Mouse (Mus musculus) CH12.LX (cell line): Measurements from ENCODE around the gene Spdye4b. TPM values are rescaled to one million over a fixed set of nuclear protein-coding genes. Genes with fewer than 3 reads are reported as not detected.
A peak's percentile ranks its signal among the peaks of the same experiment; 100 is the strongest.

Source experiments
- DNase-seq: peaks from one replicate; pipeline ENCODE4 v3.0.0-alpha.2; 2013; ENCODE audit errors: extremely low read depth
- H3K27ac ChIP-seq: 2 replicates; pipeline ENCODE4 v1.5.1; 2012; ENCODE audit warnings: low read depth, mild to moderate bottlenecking, control low read depth, moderate library complexity; ENCODE audit not compliant: insufficient read depth
- H3K27me3 ChIP-seq: replicated peaks from 2 replicates; pipeline ENCODE3; 2012; ENCODE audit warnings: inconsistent platforms
- H3K36me3 ChIP-seq, 2 experiments: replicated peaks in 1 of 2; 2 replicates each; pipeline versions ENCODE3 to v1.6.1; 2012; ENCODE audit warnings: inconsistent platforms in 1 of 2, low read length in 1 of 2, mild to moderate bottlenecking in 1 of 2, mixed read lengths in 1 of 2, moderate library complexity in 1 of 2; ENCODE audit not compliant: control insufficient read depth in 1 of 2, insufficient read depth in 1 of 2
- H3K4me1 ChIP-seq, 2 experiments: 2 replicates each; pipeline ENCODE4 v1.6.1; 2012; ENCODE audit warnings: inconsistent platforms in 1 of 2, moderate library complexity in 1 of 2; ENCODE audit not compliant: insufficient read depth in 2 of 2, control insufficient read depth in 1 of 2
- H3K4me2 ChIP-seq: 2 replicates; pipeline ENCODE4 v1.6.1; 2012; ENCODE audit warnings: low read depth, mild to moderate bottlenecking, control low read depth; ENCODE audit not compliant: poor library complexity, insufficient read depth, severe bottlenecking
- H3K4me3 ChIP-seq, 3 experiments: fragments of 150-350 bp in 1 of 3; sonication (generic) in 1 of 3; replicated peaks in 1 of 3; 2 replicates each; pipeline versions ENCODE3 to v1.5.1; 2011 to 2012; ENCODE audit warnings: low read depth in 2 of 3, low read length in 2 of 3, mild to moderate bottlenecking in 2 of 3, moderate library complexity in 2 of 3, control low read depth in 1 of 3, improper control_type of control experiment in 1 of 3, inconsistent platforms in 1 of 3, mixed read lengths in 1 of 3; ENCODE audit not compliant: poor library complexity in 1 of 3
- H3K79me2 ChIP-seq: replicated peaks from 2 replicates; pipeline ENCODE4 v1.6.1; 2012; ENCODE audit warnings: mild to moderate bottlenecking, moderate library complexity; ENCODE audit not compliant: control insufficient read depth, poor library complexity, insufficient read depth, severe bottlenecking; ENCODE audit errors: extremely low read depth
- H3K9ac ChIP-seq: 2 replicates; pipeline ENCODE4 v1.6.1; 2012; ENCODE audit warnings: low read depth, mild to moderate bottlenecking, control low read depth, moderate library complexity; ENCODE audit not compliant: insufficient read depth
- H3K9me3 ChIP-seq: replicated peaks from 2 replicates; pipeline ENCODE3; 2012; ENCODE audit warnings: low read length, inconsistent platforms, mixed read lengths
- CHD1 ChIP-seq: IDR thresholded peaks from 2 replicates; pipeline ENCODE4 v1.6.1; 2012; ENCODE audit warnings: low read depth, low read length, improper control_type of control experiment, inconsistent platforms
- CTCF ChIP-seq, 2 experiments: IDR thresholded peaks in 1 of 2; conservative IDR thresholded peaks in 1 of 2; 2 replicates each; pipeline ENCODE4 v1.5.1; 2011 to 2012; ENCODE audit warnings: low read depth in 2 of 2, low read length in 2 of 2, improper control_type of control experiment in 1 of 2, inconsistent platforms in 1 of 2, mild to moderate bottlenecking in 1 of 2, moderate library complexity in 1 of 2
- E2F4 ChIP-seq: IDR thresholded peaks from 2 replicates; pipeline ENCODE4 v1.6.1; 2011; ENCODE audit warnings: low read depth, low read length, improper control_type of control experiment; ENCODE audit not compliant: insufficient replicate concordance
- ELF1 ChIP-seq: IDR thresholded peaks from 2 replicates; pipeline ENCODE4 v1.6.1; 2014; ENCODE audit warnings: low read depth, mild to moderate bottlenecking, inconsistent platforms, low read length, improper control_type of control experiment
- EP300 ChIP-seq: IDR thresholded peaks from 2 replicates; pipeline ENCODE4 v1.6.1; 2011; ENCODE audit warnings: low read length, improper control_type of control experiment
- ETS1 ChIP-seq: conservative IDR thresholded peaks from 2 replicates; pipeline ENCODE4 v1.6.1; 2012; ENCODE audit warnings: low read depth, mild to moderate bottlenecking, inconsistent platforms, low read length, improper control_type of control experiment, moderate library complexity
- GABPA ChIP-seq: IDR thresholded peaks from 2 replicates; pipeline ENCODE4 v1.6.1; 2012; ENCODE audit warnings: low read depth, low read length, improper control_type of control experiment, inconsistent platforms; ENCODE audit not compliant: insufficient replicate concordance
- HCFC1 ChIP-seq: IDR thresholded peaks from 2 replicates; pipeline ENCODE4 v1.6.1; 2012; ENCODE audit warnings: low read depth, mild to moderate bottlenecking, inconsistent platforms, low read length, improper control_type of control experiment
- IRF4 ChIP-seq: IDR thresholded peaks from 2 replicates; pipeline ENCODE4 v1.6.1; 2014; ENCODE audit warnings: low read depth, mild to moderate bottlenecking, inconsistent platforms, low read length, improper control_type of control experiment
- JUN ChIP-seq: IDR thresholded peaks from 2 replicates; pipeline ENCODE4 v1.6.1; 2011; ENCODE audit warnings: low read depth, mild to moderate bottlenecking, low read length, improper control_type of control experiment, moderate library complexity; ENCODE audit not compliant: insufficient read depth
- JUND ChIP-seq: conservative IDR thresholded peaks from 2 replicates; pipeline ENCODE4 v1.6.1; 2011; ENCODE audit warnings: low read depth, low read length, improper control_type of control experiment
- KAT2A ChIP-seq: IDR thresholded peaks from 2 replicates; pipeline ENCODE4 v1.6.1; 2012; ENCODE audit warnings: low read length, improper control_type of control experiment, inconsistent platforms; ENCODE audit not compliant: insufficient replicate concordance
- MAFK ChIP-seq: IDR thresholded peaks from 2 replicates; pipeline ENCODE4 v1.6.1; 2011; ENCODE audit warnings: low read length, improper control_type of control experiment; ENCODE audit not compliant: insufficient replicate concordance
- MAX ChIP-seq: IDR thresholded peaks from 2 replicates; pipeline ENCODE4 v1.6.1; 2011; ENCODE audit warnings: low read length, improper control_type of control experiment
- MEF2A ChIP-seq: IDR thresholded peaks from 2 replicates; pipeline ENCODE4 v1.6.1; 2014; ENCODE audit warnings: low read depth, mild to moderate bottlenecking, inconsistent platforms, low read length, improper control_type of control experiment, borderline replicate concordance
- MYC ChIP-seq: IDR thresholded peaks from 2 replicates; pipeline ENCODE4 v1.6.1; 2011; ENCODE audit warnings: low read depth, mild to moderate bottlenecking, improper control_type of control experiment, low read length
- NRF1 ChIP-seq: IDR thresholded peaks from 2 replicates; pipeline ENCODE4 v1.6.1; 2014; ENCODE audit warnings: low read depth, mild to moderate bottlenecking, inconsistent platforms, low read length, improper control_type of control experiment, moderate library complexity
- PAX5 ChIP-seq: IDR thresholded peaks from 2 replicates; pipeline ENCODE4 v1.6.1; 2012; ENCODE audit warnings: low read length, inconsistent platforms, mixed read lengths
- POLR2A ChIP-seq: IDR thresholded peaks from 2 replicates; pipeline ENCODE4 v1.6.1; 2011; ENCODE audit warnings: low read depth, mild to moderate bottlenecking, improper control_type of control experiment, low read length
- POLR2AphosphoS2 ChIP-seq: IDR thresholded peaks from 2 replicates; pipeline ENCODE4 v1.6.1; 2011; ENCODE audit warnings: low read depth, low read length, improper control_type of control experiment
- RAD21 ChIP-seq: IDR thresholded peaks from 2 replicates; pipeline ENCODE4 v1.6.1; 2011; ENCODE audit warnings: low read depth, mild to moderate bottlenecking, low read length, improper control_type of control experiment, moderate library complexity
- SMC3 ChIP-seq: IDR thresholded peaks from 2 replicates; pipeline ENCODE4 v1.6.1; 2011; ENCODE audit warnings: low read depth, low read length, improper control_type of control experiment
- TBP ChIP-seq: conservative IDR thresholded peaks from 2 replicates; pipeline ENCODE4 v1.6.1; 2011; ENCODE audit warnings: low read depth, low read length, improper control_type of control experiment
- TCF12 ChIP-seq: IDR thresholded peaks from 2 replicates; pipeline ENCODE4 v1.6.1; 2014; ENCODE audit warnings: low read depth, mild to moderate bottlenecking, inconsistent platforms, low read length, improper control_type of control experiment
- UBTF ChIP-seq: IDR thresholded peaks from 2 replicates; pipeline ENCODE4 v1.6.1; 2012; ENCODE audit warnings: low read depth, mild to moderate bottlenecking, inconsistent platforms, low read length, improper control_type of control experiment, moderate library complexity
- USF1 ChIP-seq: IDR thresholded peaks from 2 replicates; pipeline ENCODE4 v1.6.1; 2014; ENCODE audit warnings: low read depth, mild to moderate bottlenecking, inconsistent platforms, low read length, improper control_type of control experiment
- USF2 ChIP-seq: conservative IDR thresholded peaks from 2 replicates; pipeline ENCODE4 v1.6.1; 2011; ENCODE audit warnings: low read depth, low read length, improper control_type of control experiment
- ZKSCAN1 ChIP-seq: IDR thresholded peaks from 2 replicates; pipeline ENCODE4 v1.6.1; 2012; ENCODE audit warnings: low read depth, inconsistent platforms, low read length, improper control_type of control experiment, borderline replicate concordance
- ZMIZ1 ChIP-seq: IDR thresholded peaks from 2 replicates; pipeline ENCODE4 v1.6.1; 2012; ENCODE audit warnings: low read depth, mild to moderate bottlenecking, inconsistent platforms, low read length, improper control_type of control experiment
- ZNF384 ChIP-seq: IDR thresholded peaks from 2 replicates; pipeline ENCODE4 v1.6.1; 2012; ENCODE audit warnings: low read depth, low read length, improper control_type of control experiment, inconsistent platforms
- dilution Hi-C: fragments of 300-500 bp; cut with MboI; formaldehyde crosslinking; loops from 2 replicates; pipeline ENCODE4 v1.14.3; 2020; ENCODE audit warnings: low sequenced_read_pairs; ENCODE audit not compliant: extremely low pct_unique_long_range_greater_than_20kb, extremely low pct_ligation_motif_present
- in situ Hi-C: fragments of 300-500 bp; cut with MboI; formaldehyde crosslinking; loops from 3 replicates; pipeline ENCODE4 v1.14.3; 2019; ENCODE audit warnings: low sequenced_read_pairs, low pct_ligation_motif_present, low pct_unique_long_range_greater_than_20kb, mixed read lengths
- polyA plus RNA-seq: library from polyadenylated mRNA; unstranded; fragments of >175 nt; gene quantifications from 2 replicates; pipeline ENCODE4 v1.2.1, GENCODE M21; 2012; ENCODE audit warnings: low read depth; ENCODE audit not compliant: insufficient read length
- total RNA-seq, 2 experiments: library from RNA; depleted of rRNA; stranded (reverse); fragments of 300-350 nt in 1 of 2; fragments of >200 nt in 1 of 2; gene quantifications; 2 replicates each; pipeline ENCODE4 v1.2.3; 2012 to 2014

Spdye4b gene
- total and polyA plus RNA-seq, 3 experiments: not detected

GRCm38 (mm10) chr5:143226790-143227189, 46.0 kb downstream of the Spdye4b start, which contains the start of gene Spdye4a:
TSS of gene Spdye4a (minus strand) at chr5:143226890.
- Histone ChIP-seq H3K4me2 (no peak within 1 kb of the TSS), H3K4me3 (no peak within 1 kb of the TSS), H3K9ac (no peak within 1 kb of the TSS), H3K36me3 (no peaks in the 10 kb centered on the region), H3K27me3 (peaks cover 19% of the 10 kb centered on the region), H3K9me3 (peaks cover 18% of the 10 kb centered on the region), H3K4me1 (no peaks in the 10 kb centered on the region), H3K79me2 (no peaks in the 10 kb centered on the region), H3K27ac (no peak within 1 kb of the TSS)
- dilution Hi-C loops (no loop called here), in situ Hi-C loops (no loop called here)
- DNase-seq: no peak
- no peak for TF ChIP-seq IRF4
- TF ChIP-seq GABPA: no peak
- TF ChIP-seq MYC: no peak
- TF ChIP-seq POLR2AphosphoS2: no peak
- TF ChIP-seq CTCF (conservative IDR thresholded peaks at IDR 0.05 in 1 of 2, IDR thresholded peaks at IDR 0.05 in 1 of 2; ENCODE audit: low read depth in 2 of 2, low read length in 2 of 2): no peak
- no peak for TF ChIP-seq JUN
- no peak for TF ChIP-seq ELF1
- TF ChIP-seq MAX: no peak
- TF ChIP-seq MAFK: no peak
- TF ChIP-seq CHD1: no peak
- TF ChIP-seq USF1: no peak
- TF ChIP-seq KAT2A: no peak
- TF ChIP-seq USF2: no peak
- TF ChIP-seq ZKSCAN1: no peak
- TF ChIP-seq E2F4: no peak
- TF ChIP-seq RAD21: no peak
- TF ChIP-seq TBP: no peak
- no peak for TF ChIP-seq SMC3

GRCm38 (mm10) chr5:143235028-143235693, 54.3 kb downstream of the Spdye4b start, which contains the start of gene Zfp12:
TSS of gene Zfp12 (plus strand) at chr5:143235163.
- peak within 1 kb of the TSS; percentile 70 for H3K27ac ChIP-seq
- H3K4me3 ChIP-seq: peak within 1 kb of the TSS; percentile 73 to 84 (median 77)
- peak within 1 kb of the TSS; percentile 89 for H3K9ac ChIP-seq
- peaks cover 14 to 33% of the 10 kb centered on the region in 2 experiments for H3K36me3 ChIP-seq
- H3K9me3 ChIP-seq: no peaks in the 10 kb centered on the region
- no peaks in the 10 kb centered on the region for H3K27me3 ChIP-seq
- H3K79me2 ChIP-seq: 0 out of 2 replicates have a peak, but pooled peaks cover 6% of the 10 kb centered on the region
- H3K4me2 ChIP-seq: peak within 1 kb of the TSS; percentile 89
- dilution Hi-C loops: no loop called here
- H3K4me1 ChIP-seq: peaks cover 8 to 32% of the 10 kb centered on the region in 2 experiments; a peak in 3 of 4 replicates
- in situ Hi-C loops: loop anchor here (5.0 kb wide), 1 partner anchor 53 kb away; the partner anchor contains the start of genes Rbak and Spdye4b
- DNase-seq: peak; percentile 96
- no peak for TF ChIP-seq USF2
- peak; percentile 56 for TF ChIP-seq MAX
- TF ChIP-seq PAX5: no peak
- TF ChIP-seq POLR2A: peak; percentile 92
- TF ChIP-seq KAT2A: 0 out of 2 replicates have a peak, but pooled peaks have one; percentile 45
- TF ChIP-seq CHD1: 0 out of 2 replicates have a peak, but pooled peaks have one; percentile 50
- peak; percentile 94 for TF ChIP-seq NRF1
- no peak for TF ChIP-seq GABPA
- TF ChIP-seq ZMIZ1: peak; percentile 85
- TF ChIP-seq UBTF: peak; percentile 94
- TF ChIP-seq ZNF384: no peak
- no peak for TF ChIP-seq MEF2A
- no peak for TF ChIP-seq ETS1
- TF ChIP-seq ZKSCAN1: 0 out of 2 replicates have a peak, but pooled peaks have one; percentile 4
- TF ChIP-seq TCF12: peak; percentile 90
- TF ChIP-seq MAFK: no peak
- TF ChIP-seq EP300: no peak
- TF ChIP-seq HCFC1: peak; percentile 75; the same call in 1 of the 2 replicates
- no peak for TF ChIP-seq JUND
- TF ChIP-seq SMC3: no peak
- no peak for TF ChIP-seq USF1
- no peak for TF ChIP-seq E2F4
- peak; percentile 50; the same call in 1 of the 2 replicates for TF ChIP-seq POLR2AphosphoS2
